Mouse (Mus musculus): ENCODE measurements around the gene Asb2.

The Asb2 gene

GRCm38 (mm10) chr12:103325156-103325857 lies 30.5 kb downstream of the Asb2 start:
- in situ Hi-C loops (cut with MboI, MseI), result loop anchor here (5.0 kb wide), 1 partner anchor 42 kb away; no protein-coding TSS in a partner anchor

GRCm38 (mm10) chr12:103322801-103323200 lies 33.0 kb downstream of the Asb2 start:
- in situ Hi-C loops (cut with MboI, MseI), result no loop called here

- in situ Hi-C loops (cut with MboI, MseI), result no loop called here
Observed at GRCm38 (mm10) chr12:103315831-103316545, 39.8 kb downstream of the Asb2 start.

- in situ Hi-C loops (cut with MboI, MseI), result no loop called here
Observed at GRCm38 (mm10) chr12:103314640-103315361, 41.0 kb downstream of the Asb2 start.

- in situ Hi-C loops (cut with MboI, MseI), result no loop called here
Observed at GRCm38 (mm10) chr12:103313871-103314639, 41.7 kb downstream of the Asb2 start.

GRCm38 (mm10) chr12:103313274-103313673 lies 42.5 kb downstream of the Asb2 start:
- in situ Hi-C loops (cut with MboI, MseI), result no loop called here

GRCm38 (mm10) chr12:103311921-103312320 lies 43.9 kb downstream of the Asb2 start:
- in situ Hi-C loops (cut with MboI, MseI), result no loop called here

- in situ Hi-C loops (cut with MboI, MseI), result no loop called here
Observed at GRCm38 (mm10) chr12:103310744-103311267, 45.0 kb downstream of the Asb2 start, which contains the start of gene Fam181a. Gene Fam181a, plus strand, starts transcription at chr12:103310975.

GRCm38 (mm10) chr12:103306720-103307119 lies 49.1 kb downstream of the Asb2 start:
- in situ Hi-C loops (cut with MboI, MseI), result loop anchor here (5.0 kb wide), 1 partner anchor 164 kb away; no protein-coding TSS in a partner anchor

GRCm38 (mm10) chr12:103306224-103306623 lies 49.6 kb downstream of the Asb2 start:
- in situ Hi-C loops (cut with MboI, MseI), result loop anchor here (5.0 kb wide), 1 partner anchor 164 kb away; no protein-coding TSS in a partner anchor

- in situ Hi-C loops (cut with MboI, MseI), result no loop called here
Observed at GRCm38 (mm10) chr12:103302960-103303359, 52.8 kb downstream of the Asb2 start.

GRCm38 (mm10) chr12:103301645-103302044 lies 54.2 kb downstream of the Asb2 start:
- in situ Hi-C loops (cut with MboI, MseI), result no loop called here

GRCm38 (mm10) chr12:103300493-103300892 lies 55.3 kb downstream of the Asb2 start:
- in situ Hi-C loops (cut with MboI, MseI), result no loop called here

- in situ Hi-C loops (cut with MboI, MseI), result no loop called here
Observed at GRCm38 (mm10) chr12:103296292-103296691, 59.5 kb downstream of the Asb2 start.

- in situ Hi-C loops (cut with MboI, MseI), result no loop called here
Observed at GRCm38 (mm10) chr12:103292366-103292765, 63.4 kb downstream of the Asb2 start.

GRCm38 (mm10) chr12:103287276-103287675 lies 68.5 kb downstream of the Asb2 start:
- in situ Hi-C loops (cut with MboI, MseI), result no loop called here

- in situ Hi-C loops (cut with MboI, MseI), result no loop called here
Observed at GRCm38 (mm10) chr12:103283411-103283810, 72.4 kb downstream of the Asb2 start.

- in situ Hi-C loops (cut with MboI, MseI), result no loop called here
Observed at GRCm38 (mm10) chr12:103282936-103283335, 72.9 kb downstream of the Asb2 start.

GRCm38 (mm10) chr12:103281912-103282311 lies 73.9 kb downstream of the Asb2 start:
- in situ Hi-C loops (cut with MboI, MseI), result no loop called here

GRCm38 (mm10) chr12:103281491-103281890 lies 74.3 kb downstream of the Asb2 start:
- in situ Hi-C loops (cut with MboI, MseI), result no loop called here

- in situ Hi-C loops (cut with MboI, MseI), result no loop called here
Observed at GRCm38 (mm10) chr12:103276422-103276821, 79.4 kb downstream of the Asb2 start.

All from T-helper 1 cell (primary cell).